Mouse (Mus musculus): Measurements from ENCODE around the gene Acss1.

Gene Acss1

DNA sequence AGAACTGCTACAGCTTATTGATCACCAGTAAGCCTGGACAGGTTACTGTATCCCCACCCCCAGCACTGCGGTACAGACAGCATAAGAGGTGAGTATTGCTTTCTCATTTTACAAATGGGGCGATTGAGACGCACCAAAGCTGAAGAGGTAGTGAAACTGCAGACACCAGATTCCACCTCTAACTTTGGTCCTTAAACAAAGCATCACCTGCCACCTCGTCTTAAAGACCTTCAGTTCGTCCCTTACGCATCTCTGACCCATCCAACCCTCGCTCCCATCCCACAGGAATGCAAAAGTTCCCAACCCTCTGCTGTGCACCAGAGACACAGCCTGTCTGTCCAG, 1.6 kb downstream of the Acss1 start:
- no peak for DNase-seq (ENCODE audit: low spot score in 2 of 2)

DNA sequence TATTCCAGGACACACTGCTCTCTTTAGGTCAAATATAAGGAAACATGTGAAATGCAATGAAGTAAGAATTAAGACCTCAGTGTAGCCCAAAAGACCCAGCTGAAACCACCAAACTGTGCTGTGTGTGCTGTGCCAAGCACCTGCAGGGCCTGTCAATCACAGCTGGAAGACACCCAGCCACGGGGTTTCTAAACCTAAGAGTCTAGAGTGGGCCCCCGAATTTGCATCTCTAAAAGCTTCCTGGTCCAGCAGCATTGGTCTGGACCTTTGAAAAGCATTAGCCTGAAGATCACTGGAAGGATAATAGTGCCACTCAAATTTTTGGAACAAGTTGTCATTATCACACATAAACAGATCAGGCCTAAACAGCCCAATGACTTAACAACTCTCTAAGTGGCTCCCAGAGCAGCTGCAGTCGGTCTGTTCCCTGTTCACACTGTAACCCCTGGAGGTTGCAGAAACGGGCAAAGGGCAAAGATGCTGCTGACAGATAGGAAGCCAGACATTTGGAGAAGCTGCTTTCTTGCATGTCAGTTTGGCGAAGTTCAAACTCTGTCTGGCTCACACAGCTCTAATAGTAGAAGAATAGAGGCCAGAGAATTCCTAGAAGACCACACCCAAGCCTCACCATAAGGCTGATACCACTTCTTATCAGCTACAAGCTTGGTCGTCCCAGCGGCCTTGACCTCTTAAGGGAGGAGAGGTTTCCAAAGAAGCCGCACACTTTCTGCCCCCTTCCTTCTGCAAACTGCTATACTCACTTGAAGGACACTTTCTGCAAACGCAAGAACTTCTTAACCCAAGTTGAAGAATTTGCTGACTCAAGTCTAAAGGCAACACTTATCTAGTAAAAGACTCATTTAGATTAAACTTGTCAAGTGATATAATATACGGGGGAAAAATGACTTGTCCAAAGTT, 2.5 kb downstream of the Acss1 start:
- peak in 1 of 2 experiments; percentile 43 for DNase-seq (ENCODE audit: low spot score in 2 of 2)

DNA sequence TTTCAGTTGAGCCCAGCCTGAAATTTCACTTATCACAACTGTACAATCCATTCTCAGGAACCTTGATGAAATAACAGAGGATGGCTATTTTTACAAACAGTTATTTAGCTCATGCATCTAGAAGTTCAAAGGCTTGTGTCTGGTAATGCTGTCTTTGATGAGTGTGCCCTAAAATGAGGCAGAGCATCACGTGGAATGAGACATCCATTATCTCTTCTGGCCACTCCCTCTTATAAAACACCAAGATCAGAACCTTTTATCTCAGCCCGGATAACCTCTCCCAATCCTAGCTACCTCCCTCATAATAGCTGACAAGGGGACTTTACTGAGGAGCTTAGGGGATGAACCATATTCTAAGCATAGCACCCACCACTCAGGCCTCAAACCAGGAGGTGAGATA, 3.3 kb downstream of the Acss1 start:
- no peak for DNase-seq (ENCODE audit: low spot score in 2 of 2)

DNA sequence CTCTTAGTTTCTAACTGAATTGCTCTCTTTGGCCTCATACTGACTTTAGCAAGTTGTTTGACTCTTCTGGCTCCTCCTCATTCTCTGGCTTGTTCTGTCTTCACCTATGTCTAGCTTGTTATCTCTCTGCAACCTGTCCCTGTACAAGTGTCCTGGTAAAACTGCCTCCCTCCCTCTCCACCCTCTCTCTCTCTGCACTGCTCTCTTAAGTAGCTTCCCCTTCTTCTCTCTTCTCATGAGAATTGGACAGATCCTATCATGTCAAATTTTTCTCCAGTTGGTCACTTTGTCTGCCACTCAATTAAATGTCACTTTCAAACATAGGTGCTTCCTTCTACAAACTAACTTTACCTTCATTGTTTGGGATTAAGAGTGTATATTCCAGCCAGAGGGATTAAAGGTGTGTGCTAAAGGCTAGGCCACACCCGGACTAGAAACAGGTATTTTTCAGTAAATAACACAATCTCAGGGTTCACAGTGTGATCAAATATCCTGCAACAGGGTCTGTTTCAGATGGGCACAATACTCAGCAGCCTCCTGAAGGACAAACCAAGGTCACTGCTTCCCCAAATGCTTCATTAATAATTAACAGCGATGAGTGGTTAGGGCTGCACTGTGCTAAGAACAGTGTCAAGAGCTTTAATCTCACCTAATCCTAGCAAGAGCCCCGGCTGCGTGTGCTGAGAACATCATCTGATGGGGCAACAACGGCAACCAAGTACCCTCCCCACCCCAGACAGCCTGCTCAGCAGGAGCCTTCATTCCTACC, 4.0 kb downstream of the Acss1 start:
- DNase-seq (ENCODE audit: low spot score in 2 of 2) = no peak

DNA sequence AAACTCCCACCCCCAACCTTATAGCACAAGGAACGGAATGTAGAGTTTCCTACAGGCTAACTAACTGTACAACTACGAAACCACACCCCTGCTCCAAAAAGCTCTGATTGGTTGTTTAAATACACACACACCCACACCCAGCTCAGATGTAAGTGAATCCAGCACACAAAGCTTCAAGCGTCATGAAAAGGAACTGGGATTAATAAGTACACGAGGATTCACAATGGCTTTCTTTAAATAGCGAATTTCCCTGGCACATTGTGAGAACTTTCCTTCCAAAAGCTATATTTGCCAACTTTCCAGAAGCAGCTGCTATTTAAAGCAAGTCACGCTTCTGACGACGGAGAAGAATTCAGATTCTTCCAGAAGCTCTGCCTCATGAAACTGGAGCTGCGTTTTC, 5.0 kb downstream of the Acss1 start:
- DNase-seq (ENCODE audit: low spot score in 2 of 2) = peak; percentile 51 to 81

DNA sequence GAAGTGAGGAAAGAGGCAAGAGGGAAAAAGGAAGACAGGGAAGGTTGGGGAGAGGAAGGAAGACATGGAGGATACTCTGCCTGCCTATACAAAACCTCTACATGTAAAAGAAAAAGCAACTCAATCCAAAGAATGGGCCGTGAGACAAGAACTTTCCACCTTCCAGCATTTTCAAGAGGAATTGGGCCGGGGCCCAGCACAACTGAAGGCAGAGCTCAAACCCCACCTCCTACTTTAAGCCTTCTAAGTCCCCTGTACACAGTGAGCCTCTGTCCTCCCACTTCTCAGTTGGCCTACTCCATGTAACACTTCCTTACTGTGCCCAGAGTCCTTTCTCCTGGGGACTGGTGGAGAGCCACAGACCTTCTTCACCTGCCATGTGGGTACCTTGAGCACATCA, 6.3 kb downstream of the Acss1 start:
- peak in 1 of 2 experiments; percentile 62 for DNase-seq (ENCODE audit: low spot score in 2 of 2)

DNA sequence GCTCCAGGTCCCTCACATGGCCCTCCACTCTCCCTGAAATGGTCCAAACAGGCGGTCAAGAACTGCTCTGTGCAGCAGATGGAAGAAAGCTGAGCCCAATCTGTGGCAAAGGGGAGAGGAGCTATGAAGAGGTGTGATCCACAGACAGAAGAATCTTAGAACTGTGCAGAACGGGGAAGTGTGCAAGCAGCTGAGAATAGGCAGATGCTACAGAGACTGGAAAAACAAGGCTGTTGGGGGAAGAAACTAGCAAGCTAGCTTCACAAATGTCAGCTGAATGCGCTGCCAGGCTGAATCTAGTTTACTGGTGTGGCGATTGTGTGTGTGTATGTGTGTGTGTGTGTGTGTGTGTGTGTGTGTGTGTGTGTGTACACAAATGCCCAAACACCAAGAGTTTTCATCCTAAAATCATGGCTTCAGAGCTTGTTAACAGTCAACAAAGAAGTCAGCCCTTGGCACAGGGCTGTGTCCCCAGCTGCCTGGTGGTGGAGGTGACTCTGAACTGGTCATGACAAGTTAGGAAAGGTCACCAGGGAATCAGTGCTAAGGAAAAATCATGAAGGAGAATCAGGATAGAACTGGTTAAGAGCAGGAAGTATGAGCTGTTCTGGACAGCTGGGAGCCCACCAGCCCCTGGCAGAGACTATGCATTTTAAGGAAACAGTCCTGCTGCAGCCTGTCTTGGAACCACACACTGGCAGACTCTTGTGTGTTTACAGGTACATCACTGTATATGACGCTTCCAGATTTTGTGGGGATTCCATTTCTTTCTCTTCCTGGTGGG, 7.4 kb downstream of the Acss1 start:
- DNase-seq (ENCODE audit: low spot score in 2 of 2) = peak; percentile 59 to 73

DNA sequence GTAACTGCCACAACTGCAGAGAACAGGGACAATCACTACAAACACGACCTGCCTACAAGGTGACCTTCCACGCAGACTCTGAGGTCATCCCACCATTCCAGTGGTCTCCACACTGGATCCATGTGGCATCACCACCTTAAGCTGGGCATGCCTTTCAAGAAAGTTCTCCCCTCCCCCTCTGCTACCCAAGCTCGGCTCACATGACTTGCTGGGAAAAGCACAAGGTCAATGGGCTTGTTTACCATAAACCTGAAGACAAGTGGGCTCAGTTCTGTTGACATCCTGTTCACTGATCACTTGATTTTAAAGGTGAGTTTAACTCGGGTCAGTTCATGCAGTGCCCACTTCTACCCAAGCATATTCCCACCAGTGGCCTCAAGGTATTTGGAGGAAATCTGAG, 8.3 kb downstream of the Acss1 start:
- DNase-seq (ENCODE audit: low spot score in 2 of 2) = no peak

DNA sequence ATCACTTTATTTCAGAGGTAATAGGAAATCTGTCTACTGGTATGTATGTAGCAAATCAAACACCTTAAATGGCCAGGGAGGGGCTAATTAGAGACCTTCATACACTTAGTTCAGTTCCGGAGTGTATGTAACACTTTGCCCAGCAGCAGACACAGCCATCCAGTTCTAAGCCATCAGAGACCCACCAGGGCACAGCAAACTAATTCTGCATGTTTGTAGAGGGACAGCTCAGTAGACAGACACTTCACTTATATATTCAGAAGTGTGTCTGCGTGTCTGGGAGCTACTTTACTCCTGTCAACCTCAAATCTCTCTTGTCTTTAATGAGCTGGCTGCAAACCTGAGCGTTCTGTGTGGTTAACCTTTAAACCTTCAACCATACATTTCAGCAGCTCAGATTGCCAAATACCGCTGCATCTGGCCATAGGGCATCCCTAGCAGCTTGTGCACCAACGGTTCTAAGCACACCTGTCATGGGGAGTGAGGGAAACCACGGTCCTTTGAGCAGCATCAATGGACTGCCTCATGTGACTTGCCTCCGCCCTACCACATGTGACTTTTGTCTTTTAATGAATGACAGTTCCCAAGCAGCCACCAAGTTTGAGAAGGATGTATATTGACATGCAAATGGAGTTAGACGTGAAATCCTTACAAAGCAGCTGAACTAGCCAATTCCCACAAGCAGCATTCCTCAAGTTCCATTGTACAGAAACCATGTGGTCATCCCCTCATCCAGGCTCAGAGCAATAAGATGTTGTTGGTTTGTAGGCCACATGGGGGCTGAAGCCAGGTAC, 11.1 kb downstream of the Acss1 start:
- DNase-seq (ENCODE audit: low spot score in 2 of 2) = no peak

DNA sequence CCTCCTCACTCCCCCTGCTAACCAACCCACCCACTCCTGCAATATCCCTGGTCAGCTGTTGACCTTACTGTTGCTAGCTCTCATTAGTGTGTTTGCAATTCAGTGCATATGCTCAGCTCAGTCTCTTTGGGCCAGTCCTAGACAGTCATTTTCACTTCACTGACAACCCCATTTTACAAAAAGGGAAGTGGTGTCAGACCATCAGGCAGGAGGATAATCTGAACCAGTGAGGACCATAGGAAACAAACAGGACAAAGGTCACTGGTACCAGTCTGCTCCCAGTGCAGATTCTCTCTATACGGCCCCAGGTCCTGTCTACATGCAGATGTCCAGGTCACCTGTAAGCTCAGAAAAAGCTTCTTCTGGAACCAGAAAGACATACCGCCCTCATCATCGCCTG, 12.2 kb downstream of the Acss1 start:
- DNase-seq (ENCODE audit: low spot score in 2 of 2) = no peak

DNA sequence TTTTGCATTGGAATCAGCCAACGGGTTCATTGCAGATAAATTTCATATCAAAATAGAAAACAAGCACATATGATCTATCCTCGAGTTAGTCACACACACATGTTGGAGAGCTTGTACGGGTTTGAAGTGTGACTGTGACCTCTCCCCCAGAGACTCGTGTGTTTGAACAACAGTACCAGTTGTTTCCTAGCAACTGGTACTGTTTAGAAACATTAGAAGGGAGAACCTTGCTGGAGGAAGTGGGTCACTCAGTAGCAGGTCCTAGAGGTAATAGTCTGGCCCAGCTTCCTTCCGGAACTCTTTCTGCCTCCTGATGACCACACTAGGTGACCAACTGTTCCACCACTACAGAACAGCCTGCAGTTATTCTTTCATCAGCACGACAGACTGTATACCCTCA, 13.0 kb downstream of the Acss1 start:
- no peak for DNase-seq (ENCODE audit: low spot score in 2 of 2)

DNA sequence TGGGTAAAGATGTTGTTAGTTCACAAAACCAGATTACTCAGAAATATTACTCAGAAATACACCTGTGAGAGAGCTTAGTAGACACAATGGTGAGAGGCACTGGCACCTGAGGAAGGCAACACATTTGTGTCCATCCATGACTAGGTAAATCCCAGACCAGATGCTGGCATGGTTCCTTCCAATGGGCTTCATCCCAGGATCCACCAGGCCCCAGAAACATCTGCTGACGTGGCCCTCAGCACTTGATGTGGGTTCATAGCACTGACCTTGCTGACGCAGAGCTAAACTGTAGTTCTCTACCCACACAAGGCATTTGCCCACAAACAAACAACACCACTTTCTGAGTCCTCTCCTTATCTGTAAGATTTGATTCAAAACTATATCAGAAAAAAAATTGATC, 13.5 kb downstream of the Acss1 start:
- no peak for DNase-seq (ENCODE audit: low spot score in 2 of 2)

DNA sequence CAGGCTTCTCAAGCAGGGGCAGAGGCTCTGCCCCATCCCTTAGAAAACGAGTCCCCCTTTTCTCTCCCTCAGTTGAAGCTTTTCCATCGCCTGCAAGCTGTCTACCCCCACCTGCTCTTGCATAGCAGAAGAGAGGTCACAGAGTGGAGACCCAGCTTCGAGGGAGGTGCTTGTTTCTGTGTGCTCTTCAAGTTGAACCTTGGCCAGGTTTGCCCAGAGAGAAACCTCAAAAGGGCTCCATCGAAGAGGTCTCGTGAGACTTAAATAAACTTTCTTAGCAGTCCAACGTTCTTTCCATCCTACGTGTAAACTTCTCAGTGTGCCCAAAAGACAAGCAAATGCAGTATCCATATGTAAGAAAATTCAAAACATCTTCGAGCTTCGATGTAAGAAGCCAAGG, 16.9 kb downstream of the Acss1 start:
- no peak for DNase-seq (ENCODE audit: low spot score in 2 of 2)

DNA sequence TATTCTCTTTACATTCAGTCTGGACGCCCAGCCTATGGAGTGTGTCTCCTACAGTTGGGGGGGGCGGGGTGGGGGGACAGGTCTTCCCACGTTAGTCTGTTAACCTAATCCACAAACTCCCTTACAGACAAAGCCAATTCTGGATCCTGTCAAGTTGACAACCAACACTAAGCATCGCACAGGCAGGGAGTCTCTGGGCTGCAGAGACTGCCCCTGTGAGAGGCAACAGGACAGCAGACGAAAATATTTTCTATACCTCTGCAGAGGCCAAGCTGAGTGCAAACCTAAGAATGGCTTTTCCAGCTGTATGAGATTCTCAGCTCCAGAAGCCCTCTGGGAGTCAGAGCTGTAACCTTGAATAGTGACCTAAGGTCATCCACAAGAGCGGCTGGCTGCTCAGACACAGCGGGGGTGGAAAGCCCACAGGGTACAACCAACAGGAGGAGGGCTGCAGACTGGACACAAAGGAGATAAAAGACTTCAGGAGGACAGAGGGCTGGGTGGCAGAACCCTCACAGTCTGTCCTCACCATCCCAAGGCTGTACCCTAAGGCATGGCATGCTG, 17.7 kb downstream of the Acss1 start:
- no peak for DNase-seq (ENCODE audit: low spot score in 2 of 2)

DNA sequence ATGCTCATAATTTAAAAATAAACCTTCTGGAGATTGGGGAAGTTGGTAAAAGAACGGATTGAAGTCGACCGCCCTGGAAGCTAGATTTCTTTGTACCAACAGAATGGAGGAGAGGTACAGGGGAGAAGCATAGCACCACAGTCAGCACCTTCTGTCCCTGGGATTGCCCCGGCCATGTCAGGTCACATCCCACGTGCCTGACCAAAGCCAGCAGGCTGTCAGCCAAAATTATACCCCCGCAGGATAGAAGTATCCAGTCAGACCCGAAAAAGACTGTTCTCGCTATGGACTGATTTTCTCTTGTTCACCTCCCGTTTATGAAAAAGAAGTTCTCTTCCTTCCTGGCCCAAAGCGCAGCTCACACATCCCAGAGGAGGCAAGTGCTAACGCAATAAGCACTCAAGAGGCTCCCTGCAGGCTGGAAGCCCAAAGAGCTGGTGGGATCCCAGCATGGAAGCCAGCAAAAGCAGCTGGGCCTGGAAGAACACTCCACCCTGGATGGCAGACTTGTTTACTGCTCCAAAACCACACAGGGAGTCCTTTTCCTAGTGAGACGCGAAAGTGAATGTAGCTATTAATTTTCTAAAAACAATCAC, 19.9 kb downstream of the Acss1 start:
- peak; percentile 58 to 64 for DNase-seq (ENCODE audit: low spot score in 2 of 2)

DNA sequence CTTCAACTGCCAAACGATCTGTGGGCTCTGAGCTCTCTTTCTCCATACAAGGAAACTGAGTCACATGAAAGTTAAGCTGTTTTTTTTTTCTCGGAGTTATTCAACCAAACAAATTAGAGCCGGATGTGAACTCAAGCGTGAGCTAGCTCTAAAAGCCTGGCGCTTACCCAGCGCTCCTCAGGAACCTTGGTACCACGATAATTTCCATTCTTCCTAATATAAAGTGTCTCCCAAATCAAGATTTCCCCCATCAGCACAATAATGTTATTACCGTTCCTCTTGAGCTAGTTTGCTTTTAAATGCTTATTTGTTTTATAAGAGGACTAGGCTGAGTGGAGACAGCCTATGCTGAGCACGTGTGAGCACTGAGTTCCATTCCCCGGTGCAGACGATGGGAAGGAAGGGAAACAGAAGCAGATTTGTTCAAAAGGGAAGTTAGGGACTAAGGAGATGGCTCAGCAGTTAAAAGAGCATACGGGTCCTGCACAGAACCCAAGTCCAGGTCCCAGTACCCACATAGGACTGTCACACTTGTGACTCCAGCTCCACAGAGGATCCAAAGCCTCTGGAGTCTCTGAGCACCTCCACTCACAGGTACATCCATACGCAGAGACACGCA, 20.5 kb downstream of the Acss1 start:
- DNase-seq (ENCODE audit: low spot score in 2 of 2) = no peak

DNA sequence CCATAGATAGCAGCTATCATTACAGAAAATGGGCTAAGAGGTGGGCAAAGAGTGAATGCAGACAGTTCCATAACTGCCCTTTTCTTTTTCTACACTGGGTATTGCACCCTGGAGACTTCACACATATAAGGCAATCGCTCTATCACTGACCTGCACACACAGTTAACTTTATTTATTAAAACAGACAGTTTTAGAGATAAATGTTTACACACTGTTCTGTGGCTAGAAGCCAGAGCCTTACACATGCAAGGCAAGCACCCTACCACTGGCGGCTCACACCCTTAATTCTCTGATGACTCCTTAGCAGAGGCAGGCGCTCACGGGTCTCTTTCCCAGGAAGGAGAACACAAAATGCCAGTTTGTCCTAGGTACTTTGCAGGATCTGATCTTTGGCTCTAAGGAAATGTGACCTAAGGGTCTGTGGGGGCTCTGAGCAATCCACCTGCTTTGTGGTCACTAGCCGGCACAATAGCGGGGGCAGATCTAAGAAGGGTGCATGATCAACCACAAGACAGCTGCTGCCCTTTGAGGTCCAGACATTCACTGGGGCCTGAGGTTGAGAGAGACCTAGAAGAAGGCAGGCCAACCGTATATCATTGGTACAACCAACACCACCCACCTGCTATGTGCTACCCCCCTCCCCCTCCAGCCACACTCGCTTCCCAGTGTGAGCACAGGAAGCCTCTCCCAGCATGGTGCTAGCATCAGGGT, 21.7 kb downstream of the Acss1 start:
- no peak for DNase-seq (ENCODE audit: low spot score in 2 of 2)

DNA sequence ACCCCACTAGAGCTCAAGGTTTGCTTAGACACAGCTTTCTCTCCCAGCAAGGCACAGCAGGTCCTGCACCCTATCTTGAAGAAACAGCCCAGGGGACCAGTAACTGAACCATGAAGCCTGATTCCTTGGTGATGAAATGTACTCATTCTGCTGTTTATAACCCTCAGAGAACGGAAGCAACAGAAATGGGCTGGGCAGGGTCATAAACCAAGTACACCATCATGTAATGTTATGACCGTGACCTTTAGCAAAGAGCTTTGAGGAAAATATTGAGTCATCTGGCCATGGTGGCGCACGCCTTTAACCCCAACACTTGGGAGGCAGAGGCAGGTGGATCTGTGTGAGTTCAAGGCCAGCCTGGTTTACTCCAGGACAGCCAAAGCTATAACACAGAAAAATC, 23.1 kb downstream of the Acss1 start:
- DNase-seq (ENCODE audit: low spot score in 2 of 2) = no peak

DNA sequence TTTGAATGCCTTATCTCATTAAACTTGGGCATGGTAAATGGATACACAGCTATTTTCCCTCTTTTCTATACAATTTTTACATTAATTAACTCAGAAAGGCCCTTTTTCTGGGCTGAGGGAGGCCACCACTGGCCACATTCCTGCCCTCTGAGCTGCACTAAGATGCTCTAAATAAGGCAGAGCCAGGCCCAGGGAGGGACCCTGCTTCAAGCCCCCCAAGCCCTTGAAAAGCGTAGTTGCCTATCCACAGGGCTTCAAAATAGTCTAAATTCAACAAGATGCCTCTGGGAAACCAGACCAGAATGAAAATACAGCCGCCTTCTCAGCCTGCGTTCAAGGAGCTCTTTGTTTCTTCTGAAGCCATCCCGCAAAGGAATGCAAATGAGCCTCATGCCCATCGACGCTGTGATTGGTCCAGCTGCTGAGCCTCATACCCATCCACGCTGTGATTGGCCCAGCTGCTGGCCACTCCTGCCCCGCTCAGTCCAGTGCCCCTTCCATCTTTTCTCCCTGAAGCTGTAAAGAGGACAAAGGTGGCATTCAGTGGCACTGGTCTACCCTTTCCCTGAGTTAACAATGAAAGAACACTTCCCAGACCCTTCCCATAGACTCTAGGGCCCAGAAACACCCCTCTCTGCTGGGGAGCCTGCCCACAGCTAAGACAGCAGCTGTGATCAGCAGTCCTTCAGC, 24.4 kb downstream of the Acss1 start:
- peak; percentile 87 to 93 for DNase-seq (ENCODE audit: low spot score in 2 of 2)

Data from right cerebral cortex, postnatal 10 days (tissue).